Mouse (Mus musculus) ovary, postnatal 14 days (tissue): ENCODE results near the gene Zfp451.

Source experiments
- DNase-seq: peaks from one replicate; pipeline ENCODE4 v3.0.0; 2022; ENCODE audit warnings: low spot score

Gene Zfp451

DNA sequence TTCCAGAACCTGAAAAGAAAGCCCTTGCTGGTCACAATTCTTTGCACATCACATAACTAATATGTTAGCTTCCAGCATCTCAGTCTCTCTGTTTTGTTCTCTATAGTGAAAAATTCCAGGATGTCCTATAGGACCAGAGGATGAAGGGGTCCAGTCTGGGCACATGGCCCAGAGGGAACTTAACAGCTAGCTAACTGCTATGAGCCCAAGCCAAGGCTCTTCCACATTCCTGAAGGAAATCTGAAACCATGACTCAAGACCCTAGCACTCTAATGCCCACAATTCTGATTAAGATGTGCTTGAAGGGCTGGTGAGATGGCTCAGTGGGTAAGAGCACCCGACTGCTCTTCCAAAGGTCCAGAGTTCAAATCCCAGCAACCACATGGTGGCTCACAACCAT lies 96.8 kb downstream of the Zfp451 start:
- DNase-seq: no peak

GRCm38 (mm10) chr1:33714796-33715195 lies 99.6 kb downstream of the Zfp451 start:
- DNase-seq: no peak

DNA sequence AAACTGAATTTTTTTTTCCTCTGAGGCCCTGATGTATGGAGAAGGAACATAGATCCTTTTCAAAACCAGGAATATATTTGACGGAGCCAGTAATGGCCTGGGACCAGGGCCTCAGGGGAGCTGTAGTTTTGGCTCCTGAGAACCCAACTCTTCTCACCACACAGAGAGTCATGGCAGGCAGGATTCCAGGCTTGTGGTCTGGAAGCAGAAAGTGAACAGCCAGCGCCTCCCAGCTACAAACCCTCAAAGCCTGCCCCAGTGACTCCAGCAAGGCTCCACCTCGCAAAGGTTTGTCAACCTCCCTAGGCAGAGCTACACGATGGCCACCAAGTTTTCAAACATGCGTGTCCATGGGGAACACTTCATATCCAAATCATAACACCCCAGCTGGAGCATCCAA lies 102.4 kb downstream of the Zfp451 start:
- DNase-seq: no peak
